Mouse (Mus musculus) ES-Bruce4 (cell line): Measurements from ENCODE around the gene Epb41l1.

Experiments used
- CTCF ChIP-seq: IDR thresholded peaks from one replicate; pipeline ENCODE4 v1.8.1; 2011; ENCODE audit warnings: low read depth, low read length
- EP300 ChIP-seq: IDR thresholded peaks from 2 replicates; pipeline ENCODE4 v1.6.1; 2011; ENCODE audit warnings: low read depth, low read length; ENCODE audit not compliant: insufficient read depth
- POLR2A ChIP-seq: IDR thresholded peaks from one replicate; pipeline ENCODE4 v1.8.1; 2011; ENCODE audit warnings: low read length; ENCODE audit not compliant: insufficient read depth

- TF ChIP-seq EP300, result no peak
- TF ChIP-seq POLR2A, result no peak
- no peak for TF ChIP-seq CTCF
Observed at GRCm38 (mm10) chr2:156524078-156524477, 103.4 kb downstream of the Epb41l1 start.
